Mouse (Mus musculus) CH12F3 (cell line): ENCODE results near the gene Bcar3.

ENCODE experiments used
- in situ Hi-C: fragments of 300-500 bp; cut with MboI; formaldehyde crosslinking; loops from 2 replicates; pipeline ENCODE4 v1.14.3; 2020; ENCODE audit warnings: low sequenced_read_pairs

Gene Bcar3

DNA sequence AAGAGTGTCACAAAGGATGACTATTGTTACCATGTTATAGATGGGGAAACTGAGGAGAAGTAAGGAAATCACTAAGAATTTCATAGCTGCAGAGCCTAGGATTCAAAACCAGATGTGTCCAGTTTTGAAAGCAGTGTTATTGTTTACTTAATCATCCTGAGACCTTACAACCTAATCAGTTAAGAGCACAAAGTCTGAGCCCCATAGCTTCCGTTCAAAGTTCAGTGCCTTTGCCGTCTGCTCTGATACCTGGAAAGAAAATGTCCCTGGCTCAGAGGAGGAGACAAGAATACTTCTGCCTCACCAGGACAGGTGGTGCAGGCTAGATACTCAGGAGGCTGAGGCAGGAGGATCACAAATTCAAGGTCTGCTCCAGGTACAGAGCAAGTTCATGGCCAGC lies 117.7 kb downstream of the Bcar3 start:
- in situ Hi-C loops = no loop called here

DNA sequence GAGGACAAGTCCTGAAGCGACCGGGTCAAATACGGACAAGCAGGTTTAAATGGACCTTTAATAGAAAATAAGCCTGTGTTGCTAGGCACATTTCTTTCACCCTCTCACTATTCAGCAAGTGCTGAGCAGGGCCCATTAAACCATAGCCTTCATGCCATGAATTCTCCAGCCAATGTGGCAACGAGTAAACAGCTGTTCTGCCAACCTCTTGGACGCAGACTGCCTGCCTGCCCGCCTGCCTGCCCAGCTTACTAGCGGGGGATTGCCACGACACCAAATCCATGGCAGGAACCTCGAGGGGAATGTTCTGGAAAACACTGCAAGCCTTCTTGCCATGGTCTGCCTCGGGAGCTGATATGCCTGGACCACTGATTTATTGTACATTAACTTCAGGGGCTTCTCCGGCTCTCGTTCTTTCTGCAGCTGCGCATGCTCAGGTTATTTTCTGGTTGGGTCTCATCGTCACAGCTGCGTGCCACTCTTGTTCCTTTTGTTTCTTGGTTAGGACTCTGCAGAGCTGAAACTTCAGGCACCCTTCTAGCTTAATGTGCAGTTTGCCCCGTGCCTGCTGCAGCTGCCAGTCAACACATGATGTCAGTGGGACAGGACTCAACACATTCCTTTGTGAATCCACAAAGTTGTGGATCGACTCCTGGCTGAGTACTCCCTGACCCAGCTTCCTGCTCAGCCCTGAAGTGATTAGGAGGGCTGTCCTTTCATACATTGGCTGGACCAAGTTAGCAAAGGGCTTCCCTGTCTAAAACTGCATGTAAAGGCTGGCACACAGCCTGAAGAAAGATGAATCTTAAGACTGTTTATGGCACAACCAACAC lies 120.0 kb downstream of the Bcar3 start:
- in situ Hi-C loops = no loop called here

DNA sequence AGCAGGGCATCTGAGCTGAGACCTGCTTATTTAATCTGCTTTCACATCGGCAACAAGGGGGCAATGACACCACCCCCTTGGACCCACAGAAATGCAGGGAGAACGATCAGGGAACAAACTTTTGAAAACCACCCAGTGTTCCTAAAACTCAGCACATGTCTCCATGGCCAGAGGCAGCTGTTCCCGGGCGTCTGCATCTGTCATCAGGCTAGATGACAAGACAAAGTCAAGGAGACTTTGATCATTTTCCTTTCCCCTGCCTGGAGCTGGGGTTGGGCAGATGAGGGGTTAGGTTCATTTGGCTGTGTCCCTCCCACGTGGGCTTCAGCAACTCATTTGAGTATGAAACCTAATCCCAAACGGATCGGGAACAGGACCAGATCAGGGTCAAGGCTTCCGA lies 120.9 kb downstream of the Bcar3 start:
- in situ Hi-C loops = no loop called here

DNA sequence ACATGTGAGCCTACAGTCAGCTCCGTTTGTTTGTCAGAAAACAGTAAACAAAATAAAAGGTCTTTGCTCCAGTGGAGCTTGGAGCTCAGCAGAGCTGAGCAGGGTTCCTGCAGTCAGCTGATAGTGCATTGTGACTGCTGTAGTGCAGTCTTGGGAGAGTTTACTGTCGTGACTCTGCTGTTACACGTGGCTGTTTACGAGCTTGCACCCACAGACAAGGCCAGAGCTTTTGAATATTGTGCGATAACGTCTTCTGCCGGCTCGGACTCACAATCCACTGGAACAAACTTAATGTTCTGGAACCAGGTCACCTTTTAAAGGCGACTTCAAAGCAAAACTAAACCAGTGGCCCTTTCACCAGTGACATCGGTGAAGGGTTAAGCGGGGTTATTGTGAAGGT lies 123.5 kb downstream of the Bcar3 start:
- in situ Hi-C loops = no loop called here

DNA sequence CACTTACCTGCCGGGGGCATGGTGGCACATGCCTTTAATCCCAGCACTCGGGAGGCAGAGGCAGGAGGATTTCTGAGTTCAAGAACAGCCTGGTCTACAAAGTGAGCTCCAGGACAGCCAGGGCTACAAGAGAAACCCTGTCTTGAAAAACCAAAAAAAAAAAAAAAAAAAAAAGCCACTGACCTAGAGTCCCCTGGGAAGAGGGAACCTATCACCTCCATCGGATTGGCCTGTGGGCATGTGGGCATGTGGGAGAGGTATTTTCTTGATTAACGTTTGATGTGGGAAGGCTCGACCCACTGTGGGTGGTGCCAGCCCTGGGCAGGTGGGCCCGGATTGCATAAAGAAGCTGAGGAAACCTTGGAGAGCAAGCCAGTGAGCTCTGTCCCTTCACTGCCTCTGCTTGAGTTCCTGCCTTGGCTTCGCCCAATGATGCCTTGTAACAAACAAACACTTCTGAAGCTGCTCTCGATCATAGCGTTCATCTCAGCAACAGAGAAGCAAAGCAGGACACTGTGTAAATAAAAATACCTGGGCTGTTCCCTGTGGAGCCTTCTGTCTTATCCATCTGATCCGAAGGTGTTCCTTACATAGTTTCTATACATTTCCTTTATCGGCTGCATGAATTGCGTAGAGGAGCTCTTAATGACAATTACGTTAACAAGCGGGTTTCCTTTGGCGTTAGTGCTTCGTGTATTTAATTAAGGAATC lies 124.8 kb downstream of the Bcar3 start:
- in situ Hi-C loops = no loop called here

DNA sequence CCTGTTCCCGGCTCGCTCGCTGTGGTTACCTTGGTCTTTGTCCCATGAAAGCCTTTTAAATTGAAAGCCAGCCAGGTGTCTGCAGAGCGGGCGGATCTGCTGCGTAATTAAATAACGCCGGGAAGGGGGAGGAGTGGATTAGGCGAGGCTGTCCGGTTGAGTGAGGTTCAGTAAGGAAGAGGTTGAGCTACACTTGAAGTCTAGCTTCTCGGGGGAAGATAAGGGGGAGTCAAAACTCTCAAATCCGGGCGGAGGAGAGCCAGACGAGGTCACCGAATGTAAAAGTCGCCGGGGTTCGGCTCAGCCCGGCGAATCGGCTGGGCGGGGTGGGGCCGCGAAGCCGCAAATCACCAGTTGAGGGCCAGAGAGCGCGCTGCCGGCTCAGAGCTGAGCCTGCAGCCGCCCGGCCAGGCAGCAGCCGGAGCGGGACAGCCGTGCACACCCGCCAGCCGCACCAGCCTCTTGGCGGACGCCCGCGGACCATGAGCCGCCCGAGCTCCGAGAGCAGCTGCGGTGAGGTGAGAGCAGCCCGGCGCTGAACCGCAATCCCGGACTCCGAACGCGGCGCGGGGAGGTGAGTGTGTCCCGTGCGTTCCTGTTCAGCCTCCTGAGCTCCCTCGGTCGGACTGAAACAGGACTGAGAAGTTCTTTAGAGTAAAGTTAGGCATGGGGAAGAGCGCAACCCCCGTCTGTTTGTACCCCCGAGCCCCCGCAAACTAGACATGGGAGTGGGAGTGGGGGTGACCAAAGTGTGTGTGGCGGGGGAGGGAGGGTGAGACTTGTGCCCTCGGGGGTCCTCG lies 125.9 kb downstream of the Bcar3 start:
- in situ Hi-C loops = no loop called here

DNA sequence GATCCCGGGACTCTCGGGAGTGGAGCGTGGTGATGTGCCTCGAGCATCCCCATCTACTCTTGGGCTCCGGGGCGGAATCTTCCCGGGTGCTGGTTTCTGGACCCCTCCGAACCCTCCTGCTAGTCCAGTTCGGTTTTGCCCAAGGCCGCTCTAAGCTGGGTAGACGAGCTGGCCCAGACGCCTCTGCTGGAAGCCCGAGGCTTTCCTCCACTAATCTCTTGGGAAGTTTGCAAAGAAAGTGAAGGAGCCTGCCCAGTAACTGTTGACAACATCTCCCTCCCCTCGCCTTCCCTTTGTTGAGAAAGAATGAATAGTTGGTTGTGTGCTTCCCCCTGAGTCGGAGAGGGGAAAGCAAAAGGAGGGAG lies 126.5 kb downstream of the Bcar3 start:
- in situ Hi-C loops = no loop called here

DNA sequence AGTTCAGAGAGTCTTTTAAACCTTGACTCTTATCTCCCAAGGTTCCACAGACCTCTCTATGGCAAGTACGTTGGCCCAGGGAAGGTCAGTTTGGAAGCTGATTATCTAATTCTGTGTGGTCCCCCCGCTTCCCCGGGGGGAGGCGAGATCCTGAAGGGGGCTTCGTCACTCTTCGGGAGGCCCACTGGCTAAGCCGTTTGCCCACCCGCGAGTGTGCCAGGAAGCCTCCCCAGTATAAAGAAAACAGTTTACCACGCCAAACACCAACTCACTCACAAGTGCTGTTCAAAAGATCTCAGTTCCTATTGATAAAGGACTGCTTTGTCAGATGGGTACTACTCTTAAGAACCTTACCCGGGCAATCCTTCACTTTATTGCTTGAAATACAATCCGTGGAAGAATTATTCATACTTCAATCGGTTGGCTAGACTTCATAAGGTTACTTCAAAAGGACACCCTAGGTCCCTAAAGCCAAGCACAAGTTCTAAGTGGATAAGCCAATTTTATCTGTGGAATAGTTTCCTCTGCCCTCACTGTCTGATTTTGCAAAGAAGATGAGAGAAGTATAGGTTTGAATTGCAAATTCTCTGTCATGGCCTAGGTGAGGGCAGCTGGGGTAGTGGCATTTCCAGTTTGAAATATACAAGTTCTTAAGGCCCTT lies 127.2 kb downstream of the Bcar3 start:
- in situ Hi-C loops = no loop called here

DNA sequence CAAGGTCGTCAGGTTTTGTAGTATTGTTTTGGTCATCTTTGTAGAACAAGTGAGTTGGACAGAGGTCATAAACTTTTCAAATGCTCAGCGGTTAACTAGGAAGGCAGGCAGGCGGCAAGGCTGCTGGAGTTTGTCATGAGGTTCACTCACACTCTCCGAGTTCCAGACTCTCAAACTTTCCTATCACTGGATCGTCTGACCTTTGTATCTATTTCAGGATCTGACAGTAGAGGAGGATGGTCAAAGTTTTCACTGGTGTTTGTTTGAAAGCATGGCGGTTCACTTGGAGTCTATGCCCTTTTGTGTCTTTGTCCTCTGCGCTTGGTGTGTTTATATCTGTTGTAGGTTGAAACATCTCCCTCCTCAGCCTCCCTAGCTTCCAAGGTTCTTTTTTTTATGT lies 127.9 kb downstream of the Bcar3 start:
- in situ Hi-C loops = no loop called here

DNA sequence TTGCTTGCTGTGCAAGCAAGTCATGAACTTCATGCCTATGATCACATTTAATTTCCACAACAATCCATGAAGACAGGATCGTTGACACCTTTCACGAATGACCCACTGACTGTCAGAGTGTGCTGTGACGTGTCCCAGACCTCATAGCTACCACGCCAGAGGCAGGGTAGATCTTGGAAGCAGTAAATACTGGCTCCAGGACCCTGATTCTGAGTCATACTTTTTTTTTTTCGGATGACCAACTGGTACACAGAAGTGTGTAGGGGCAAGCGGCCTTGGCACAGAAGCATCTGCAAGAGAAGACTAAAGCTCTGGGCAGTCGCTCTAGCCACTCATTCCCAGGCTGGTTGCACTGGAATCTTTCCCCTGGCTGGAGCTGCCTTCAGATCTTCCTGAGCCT lies 128.3 kb downstream of the Bcar3 start:
- in situ Hi-C loops = no loop called here

DNA sequence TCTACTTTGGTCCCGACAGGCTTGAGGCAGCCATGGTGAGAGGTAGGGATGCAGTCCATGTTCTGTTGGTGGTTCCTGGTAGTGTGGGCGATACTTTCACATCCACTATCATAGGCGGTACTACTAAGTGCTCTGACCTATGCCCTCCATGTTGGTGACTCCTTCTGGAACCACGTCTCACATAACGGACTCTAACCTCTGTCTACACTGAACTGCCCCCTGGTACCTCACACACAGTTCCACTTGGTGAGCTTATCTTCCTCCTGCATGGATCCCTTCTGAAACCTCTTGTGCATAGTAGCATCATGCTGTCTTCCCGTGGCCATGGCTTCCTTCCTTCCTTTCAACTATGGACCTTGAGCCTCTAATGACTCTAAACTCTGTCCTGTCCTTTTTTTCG lies 129.7 kb downstream of the Bcar3 start:
- in situ Hi-C loops = no loop called here

DNA sequence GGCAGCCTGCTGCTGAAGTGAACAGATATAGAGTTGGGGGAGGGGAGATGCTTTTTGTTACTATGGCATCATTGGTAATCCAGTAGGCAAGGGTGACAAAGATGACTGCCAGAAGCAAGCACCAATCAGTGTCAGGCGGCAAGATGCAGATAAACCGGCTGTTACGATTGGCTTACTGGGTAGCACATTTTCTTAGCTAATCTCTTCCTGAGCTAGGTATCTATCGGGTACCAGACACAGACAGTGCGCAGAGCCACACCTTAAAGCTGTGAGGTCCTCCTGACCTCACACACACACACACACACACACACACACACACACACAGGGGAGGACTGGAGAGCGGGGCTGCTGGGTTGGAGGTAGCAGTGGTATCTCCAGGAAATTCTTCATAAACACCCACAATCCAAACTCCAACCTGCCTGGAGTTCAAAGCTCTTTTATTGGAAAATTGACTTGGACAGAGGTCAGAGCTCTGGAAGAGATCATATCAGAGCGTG lies 134.4 kb downstream of the Bcar3 start:
- in situ Hi-C loops = no loop called here

DNA sequence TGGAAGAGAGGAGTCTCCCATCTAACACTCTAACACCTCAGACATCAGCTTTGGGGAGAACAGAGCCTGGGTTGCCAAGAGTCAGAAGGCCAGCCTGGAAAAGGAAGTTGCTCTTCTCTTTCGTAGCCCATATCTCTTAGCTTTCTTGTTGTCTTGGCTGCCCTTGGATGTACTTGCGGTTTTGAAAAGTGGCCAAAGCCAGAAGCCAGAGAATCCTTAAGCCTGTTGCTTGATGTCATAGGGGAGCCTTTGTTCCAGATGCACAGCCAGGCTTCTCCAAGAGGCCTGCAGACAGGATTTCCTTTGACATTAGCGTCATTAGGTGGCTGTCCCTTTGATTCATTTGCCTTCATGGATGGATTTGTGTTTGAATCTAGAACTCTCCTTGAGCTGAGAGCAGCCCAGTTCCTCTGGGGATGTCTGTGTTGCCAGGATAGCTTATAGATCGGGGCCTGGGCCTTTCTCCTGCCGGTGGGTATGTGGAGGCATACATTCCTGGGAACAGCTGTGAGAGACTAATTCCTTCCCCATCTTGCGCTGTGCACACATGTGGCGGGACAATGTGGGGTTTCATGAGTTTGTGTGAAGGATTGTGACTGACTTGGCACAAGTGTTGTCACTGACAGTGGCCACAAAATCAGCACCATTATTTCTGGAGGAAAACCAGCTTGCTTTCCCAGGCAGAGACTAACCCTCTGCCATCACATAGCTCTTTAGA lies 137.0 kb downstream of the Bcar3 start:
- in situ Hi-C loops = no loop called here

DNA sequence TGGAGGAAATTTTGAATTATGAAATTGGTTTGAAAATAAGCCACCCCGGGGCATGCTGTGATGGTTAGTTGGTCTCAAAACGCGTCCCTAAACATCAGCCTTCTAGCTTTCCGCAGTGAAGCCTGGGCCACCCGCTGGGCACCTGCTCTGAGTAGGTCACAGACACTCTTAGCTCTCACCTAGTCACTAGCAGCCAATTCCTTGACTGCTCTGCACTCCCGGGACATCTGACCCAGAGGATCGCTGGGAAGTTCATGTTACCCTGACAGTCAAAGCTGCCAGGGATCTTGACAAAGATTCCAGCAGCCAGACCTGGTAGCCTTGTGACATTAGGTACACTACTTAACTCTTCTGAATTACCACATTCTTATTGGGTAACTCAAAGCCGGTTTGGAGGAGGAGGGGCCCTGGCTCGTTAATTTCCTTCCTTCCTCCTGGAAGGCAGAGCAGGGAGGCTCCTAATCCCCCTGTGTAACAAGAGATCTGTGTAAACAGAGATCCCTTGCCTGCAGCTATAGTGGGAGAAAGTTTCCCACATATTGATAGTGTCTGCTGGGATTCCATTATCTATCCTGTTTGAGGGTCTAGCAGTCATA lies 139.0 kb downstream of the Bcar3 start:
- in situ Hi-C loops = no loop called here

DNA sequence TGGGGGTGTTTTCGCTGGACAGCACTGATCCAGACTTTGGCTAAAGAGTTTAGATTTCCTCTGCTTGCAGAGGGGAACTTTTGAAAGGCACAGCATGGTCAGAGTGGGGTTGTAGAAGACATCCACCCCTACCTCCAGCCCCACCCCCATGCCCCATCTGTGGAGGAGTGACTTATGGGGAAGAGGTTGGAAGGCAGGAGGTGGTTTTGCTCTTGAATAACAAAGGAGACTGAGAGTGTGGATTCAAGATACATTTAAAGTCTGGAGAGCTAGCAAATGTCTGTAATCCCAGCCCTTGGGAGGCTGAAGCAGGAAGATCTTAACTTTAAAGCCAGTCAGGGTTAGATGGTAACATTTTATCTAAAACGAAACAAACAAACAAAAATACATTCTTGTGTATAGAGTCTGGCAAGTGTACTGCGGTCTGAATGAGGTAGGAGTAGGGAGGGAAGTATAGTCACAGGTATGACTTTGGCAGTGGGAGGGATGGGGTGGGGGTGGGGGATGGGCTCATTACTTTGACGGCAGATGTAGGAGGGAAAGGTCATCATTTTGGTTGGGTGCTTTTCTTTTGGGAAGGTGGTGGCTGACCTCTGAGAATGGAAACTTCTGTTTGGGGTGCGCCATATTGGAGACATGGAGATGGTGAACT lies 140.2 kb downstream of the Bcar3 start:
- in situ Hi-C loops = no loop called here

DNA sequence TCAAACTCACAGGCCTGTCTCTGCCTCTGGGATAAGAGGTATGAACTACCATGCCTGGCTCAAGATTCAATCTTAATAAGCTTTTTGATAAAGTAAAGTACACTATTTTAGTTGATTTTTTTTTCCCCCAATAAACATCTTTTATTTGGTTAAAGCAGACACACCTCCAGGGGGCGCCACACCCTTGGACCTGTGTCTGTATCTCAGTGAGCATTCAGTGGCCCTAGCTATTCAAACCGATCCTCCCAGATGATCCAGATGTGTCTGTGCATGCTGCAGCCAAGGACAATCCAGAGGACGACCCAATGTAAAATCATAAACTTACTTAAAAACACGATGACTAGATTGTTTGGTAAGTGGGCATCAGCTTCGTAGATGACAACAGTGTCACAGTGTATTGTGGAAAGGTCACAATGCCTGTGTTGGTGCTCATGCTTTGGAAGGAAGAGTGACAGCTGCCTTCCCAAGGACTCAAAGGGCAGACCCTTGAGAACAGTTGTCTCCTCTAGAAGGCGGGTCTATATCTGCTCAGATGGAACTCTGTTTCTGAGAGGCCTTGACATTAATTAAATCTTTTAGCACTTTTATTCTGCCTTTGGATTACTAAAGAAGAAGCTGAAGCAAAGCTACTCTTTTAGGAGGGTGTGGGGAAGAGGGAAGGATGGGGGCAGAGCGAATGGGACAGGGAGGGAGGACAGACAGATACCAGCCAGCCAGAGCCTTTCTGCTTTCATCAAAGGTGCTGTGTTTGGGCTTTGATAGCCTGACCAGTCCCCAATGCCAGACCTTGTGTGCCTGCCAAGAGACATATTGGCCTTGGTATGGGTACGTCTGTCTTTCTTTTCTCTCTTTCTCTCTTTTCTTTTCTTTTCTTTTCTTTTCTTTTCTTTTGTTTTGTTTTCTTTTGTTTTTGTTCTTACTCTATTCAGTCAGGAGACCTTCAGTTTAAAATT lies 141.3 kb downstream of the Bcar3 start:
- in situ Hi-C loops = no loop called here

DNA sequence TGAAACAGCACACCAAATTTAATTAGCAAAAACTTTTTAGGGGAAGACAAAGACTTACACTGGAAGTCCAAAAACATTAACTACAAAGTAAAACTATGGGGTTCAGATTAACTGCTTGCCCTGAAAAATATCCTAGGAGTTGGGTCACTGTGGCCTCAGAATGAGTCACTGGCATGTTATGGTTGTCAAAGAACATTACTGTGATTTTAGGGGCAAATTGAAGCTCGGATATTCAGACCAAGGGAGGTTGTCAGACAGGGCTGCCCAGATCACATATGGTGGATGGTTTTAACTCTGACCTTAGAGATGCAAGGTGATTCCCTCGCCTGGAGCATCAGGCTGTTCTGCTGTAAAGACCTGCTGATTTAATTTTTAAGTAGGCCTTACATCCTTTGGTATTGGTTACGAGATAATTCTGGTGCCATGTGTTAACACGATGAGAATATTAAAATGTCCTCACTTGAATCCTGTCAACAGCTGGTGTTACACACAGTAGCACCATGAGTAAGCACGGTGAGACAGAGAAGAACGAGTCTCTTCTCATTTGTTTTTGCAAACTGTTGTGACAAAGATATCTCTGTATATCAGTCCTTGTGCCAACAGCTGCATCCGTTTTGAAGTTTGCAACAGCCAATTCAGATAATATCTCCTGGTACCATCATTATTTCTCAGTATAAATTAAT lies 144.3 kb downstream of the Bcar3 start:
- in situ Hi-C loops = no loop called here

DNA sequence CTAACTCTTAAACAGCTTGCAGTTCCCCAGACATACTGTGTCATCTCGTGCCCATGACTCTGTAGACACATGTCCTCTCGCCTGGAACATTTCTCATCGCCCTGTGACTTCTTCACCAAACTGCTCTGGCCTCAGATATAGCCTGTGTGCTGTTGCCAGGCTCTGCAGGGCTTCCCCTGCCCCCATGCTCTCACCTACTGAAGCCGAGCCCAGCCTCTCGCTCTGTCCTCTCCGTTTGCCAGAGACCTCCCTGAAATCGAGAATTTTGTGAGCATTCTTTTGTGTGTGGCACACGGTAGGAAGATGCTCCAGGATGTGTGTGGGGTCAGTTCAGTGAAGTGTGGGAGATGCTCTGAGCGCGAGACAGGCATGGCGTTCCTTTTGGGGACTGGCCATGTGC lies 151.8 kb downstream of the Bcar3 start:
- in situ Hi-C loops = no loop called here
